Mouse (Mus musculus) MEL (cell line): ENCODE measurements at regions not wholly inside any gene's neighbourhood (a gene's known extent, or its start where the extent isn't known, plus 50 kb on each side); places are given as distances from the start of the nearest gene placed in this dataset.

Experiments used
- DNase-seq: peaks from one replicate; pipeline ENCODE4 v3.0.0; 2011; ENCODE audit warnings: low read depth, low spot score
- H3K27ac ChIP-seq: 2 replicates; pipeline ENCODE4 v1.5.1; 2012; ENCODE audit warnings: low read depth, mild to moderate bottlenecking, control low read depth, low read length, moderate library complexity; ENCODE audit not compliant: control insufficient read depth
- H3K27me3 ChIP-seq, 2 experiments: fragments of 150-350 bp in 1 of 2; sonication (generic) in 1 of 2; 2 replicates each; pipeline ENCODE4 v1.6.1; 2012; ENCODE audit warnings: low read length in 2 of 2, mild to moderate bottlenecking in 2 of 2, improper control_type of control experiment in 1 of 2, moderate library complexity in 1 of 2; ENCODE audit not compliant: insufficient read depth in 2 of 2, control insufficient read depth in 1 of 2
- H3K36me3 ChIP-seq, 2 experiments: 2 replicates each; pipeline ENCODE4 v1.6.1; 2012 to 2014; ENCODE audit warnings: low read length in 2 of 2, improper control_type of control experiment in 1 of 2, inconsistent platforms in 1 of 2, mild to moderate bottlenecking in 1 of 2; ENCODE audit not compliant: insufficient read depth in 2 of 2, control insufficient read depth in 1 of 2
- H3K4me1 ChIP-seq, 2 experiments: fragments of 150-350 bp in 1 of 2; sonication (generic) in 1 of 2; 2 replicates each; pipeline ENCODE4 v1.6.1; 2012; ENCODE audit warnings: low read length in 2 of 2, improper control_type of control experiment in 1 of 2, mild to moderate bottlenecking in 1 of 2; ENCODE audit not compliant: insufficient read depth in 2 of 2, control insufficient read depth in 1 of 2
- H3K4me3 ChIP-seq, 2 experiments: fragments of 150-350 bp in 1 of 2; sonication (generic) in 1 of 2; 2 replicates each; pipeline ENCODE4 v1.5.1; 2012; ENCODE audit warnings: low read depth in 2 of 2, low read length in 2 of 2, mild to moderate bottlenecking in 2 of 2, moderate library complexity in 2 of 2, control low read depth in 1 of 2, improper control_type of control experiment in 1 of 2; ENCODE audit not compliant: control insufficient read depth in 1 of 2, insufficient read depth in 1 of 2
- H3K79me2 ChIP-seq: 2 replicates; pipeline ENCODE4 v1.6.1; 2012; ENCODE audit warnings: mild to moderate bottlenecking, low read length, moderate library complexity; ENCODE audit not compliant: control insufficient read depth, poor library complexity, insufficient read depth
- H3K9ac ChIP-seq: 2 replicates; pipeline ENCODE4 v1.6.1; 2012; ENCODE audit warnings: low read depth, mild to moderate bottlenecking, control low read depth, low read length, moderate library complexity; ENCODE audit not compliant: control insufficient read depth, poor library complexity, severe bottlenecking
- H3K9me3 ChIP-seq: fragments of 150-350 bp; sonication (generic); replicated peaks from 2 replicates; pipeline ENCODE4 v1.6.1; 2012; ENCODE audit warnings: mild to moderate bottlenecking, low read length, improper control_type of control experiment, moderate library complexity; ENCODE audit not compliant: insufficient read depth
- BHLHE40 ChIP-seq: IDR thresholded peaks from 2 replicates; pipeline ENCODE4 v1.6.1; 2012; ENCODE audit warnings: low read depth, mild to moderate bottlenecking, inconsistent platforms, low read length, improper control_type of control experiment, borderline replicate concordance
- CHD1 ChIP-seq: IDR thresholded peaks from 2 replicates; pipeline ENCODE4 v1.6.1; 2012; ENCODE audit warnings: low read depth, mild to moderate bottlenecking, inconsistent platforms, low read length, improper control_type of control experiment
- CHD2 ChIP-seq: IDR thresholded peaks from 2 replicates; pipeline ENCODE4 v1.6.1; 2011; ENCODE audit warnings: low read length, improper control_type of control experiment
- CTCF ChIP-seq, 3 experiments: IDR thresholded peaks in 2 of 3; conservative IDR thresholded peaks in 1 of 3; 2 replicates each; pipeline ENCODE4 v1.5.1; 2011 to 2012; ENCODE audit warnings: low read length in 3 of 3, low read depth in 2 of 3, mild to moderate bottlenecking in 2 of 3, improper control_type of control experiment in 1 of 3, inconsistent platforms in 1 of 3, mixed read lengths in 1 of 3, moderate library complexity in 1 of 3; ENCODE audit not compliant: control insufficient read depth in 1 of 3, insufficient read depth in 1 of 3, poor library complexity in 1 of 3, severe bottlenecking in 1 of 3
- E2F4 ChIP-seq: IDR thresholded peaks from 2 replicates; pipeline ENCODE4 v1.6.1; 2011; ENCODE audit warnings: low read depth, low read length, improper control_type of control experiment, borderline replicate concordance
- ELF1 ChIP-seq: IDR thresholded peaks from 2 replicates; pipeline ENCODE4 v1.6.1; 2014; ENCODE audit warnings: low read depth, mild to moderate bottlenecking, inconsistent platforms, low read length, improper control_type of control experiment, moderate library complexity
- EP300 ChIP-seq, 2 experiments: IDR thresholded peaks; 2 replicates each; pipeline ENCODE4 v1.6.1; 2011; ENCODE audit warnings: improper control_type of control experiment in 2 of 2, low read length in 2 of 2, low read depth in 1 of 2, mild to moderate bottlenecking in 1 of 2
- ETS1 ChIP-seq: IDR thresholded peaks from 2 replicates; pipeline ENCODE4 v1.6.1; 2012; ENCODE audit warnings: low read depth, mild to moderate bottlenecking, inconsistent platforms, low read length, improper control_type of control experiment, moderate library complexity
- GABPA ChIP-seq: IDR thresholded peaks from 2 replicates; pipeline ENCODE4 v1.6.1; 2012; ENCODE audit warnings: low read depth, mild to moderate bottlenecking, inconsistent platforms, low read length, improper control_type of control experiment, moderate library complexity
- GATA1 ChIP-seq: IDR thresholded peaks from 2 replicates; pipeline ENCODE4 v1.6.1; 2011; ENCODE audit warnings: low read depth, low read length, improper control_type of control experiment
- HCFC1 ChIP-seq: IDR thresholded peaks from 2 replicates; pipeline ENCODE4 v1.6.1; 2012; ENCODE audit warnings: low read depth, mild to moderate bottlenecking, inconsistent platforms, low read length, improper control_type of control experiment, moderate library complexity
- KAT2A ChIP-seq: conservative IDR thresholded peaks from 2 replicates; pipeline ENCODE4 v1.6.1; 2012; ENCODE audit warnings: low read depth, low read length, improper control_type of control experiment, inconsistent platforms
- MAFK ChIP-seq: IDR thresholded peaks from 2 replicates; pipeline ENCODE4 v1.6.1; 2011; ENCODE audit warnings: low read depth, mild to moderate bottlenecking, low read length, improper control_type of control experiment, borderline replicate concordance
- MAX ChIP-seq: IDR thresholded peaks from 2 replicates; pipeline ENCODE4 v1.6.1; 2011; ENCODE audit warnings: low read length, improper control_type of control experiment
- MAZ ChIP-seq: IDR thresholded peaks from 2 replicates; pipeline ENCODE4 v1.6.1; 2012; ENCODE audit warnings: low read depth, mild to moderate bottlenecking, inconsistent platforms, low read length, improper control_type of control experiment
- MXI1 ChIP-seq: IDR thresholded peaks from 2 replicates; pipeline ENCODE4 v1.6.1; 2011; ENCODE audit warnings: mild to moderate bottlenecking, low read depth, low read length, improper control_type of control experiment
- NELFE ChIP-seq: IDR thresholded peaks from 2 replicates; pipeline ENCODE4 v1.6.1; 2011; ENCODE audit warnings: low read depth, low read length, improper control_type of control experiment
- NRF1 ChIP-seq: IDR thresholded peaks from 2 replicates; pipeline ENCODE4 v1.6.1; 2014; ENCODE audit warnings: low read depth, mild to moderate bottlenecking, inconsistent platforms, low read length, improper control_type of control experiment, moderate library complexity; ENCODE audit not compliant: poor library complexity, insufficient read depth, severe bottlenecking
- POLR2A ChIP-seq, 2 experiments: IDR thresholded peaks; 2 replicates each; pipeline ENCODE4 v1.6.1; 2011 to 2012; ENCODE audit warnings: low read length in 2 of 2, mild to moderate bottlenecking in 2 of 2, control low read depth in 1 of 2, improper control_type of control experiment in 1 of 2, low read depth in 1 of 2, moderate library complexity in 1 of 2; ENCODE audit not compliant: control insufficient read depth in 1 of 2, insufficient read depth in 1 of 2, poor library complexity in 1 of 2
- POLR2AphosphoS2 ChIP-seq: IDR thresholded peaks from 2 replicates; pipeline ENCODE4 v1.6.1; 2011; ENCODE audit warnings: low read length, improper control_type of control experiment
- POLR2AphosphoS5 ChIP-seq: IDR thresholded peaks from 2 replicates; pipeline ENCODE4 v1.6.1; 2012; ENCODE audit warnings: low read depth, borderline replicate concordance, mild to moderate bottlenecking, inconsistent platforms, low read length, moderate library complexity, mixed read lengths
- RAD21 ChIP-seq: IDR thresholded peaks from 2 replicates; pipeline ENCODE4 v1.6.1; 2011; ENCODE audit warnings: mild to moderate bottlenecking, low read depth, low read length, improper control_type of control experiment
- RCOR1 ChIP-seq: IDR thresholded peaks from 2 replicates; pipeline ENCODE4 v1.6.1; 2012; ENCODE audit warnings: low read depth, mild to moderate bottlenecking, inconsistent platforms, low read length, improper control_type of control experiment
- SIN3A ChIP-seq: IDR thresholded peaks from 2 replicates; pipeline ENCODE4 v1.6.1; 2012; ENCODE audit warnings: low read length, improper control_type of control experiment, inconsistent platforms
- SMC3 ChIP-seq: IDR thresholded peaks from 2 replicates; pipeline ENCODE4 v1.6.1; 2011; ENCODE audit warnings: low read depth, low read length, improper control_type of control experiment
- TAL1 ChIP-seq: IDR thresholded peaks from 2 replicates; pipeline ENCODE4 v1.6.1; 2012; ENCODE audit warnings: mild to moderate bottlenecking, inconsistent platforms, low read length, moderate library complexity, mixed read lengths
- TBP ChIP-seq: IDR thresholded peaks from 2 replicates; pipeline ENCODE4 v1.8.0; 2011; ENCODE audit warnings: low read depth, low read length, improper control_type of control experiment
- TCF12 ChIP-seq: IDR thresholded peaks from 2 replicates; pipeline ENCODE4 v1.6.1; 2014; ENCODE audit warnings: low read depth, mild to moderate bottlenecking, inconsistent platforms, low read length, improper control_type of control experiment, moderate library complexity
- UBTF ChIP-seq: IDR thresholded peaks from 2 replicates; pipeline ENCODE4 v1.6.1; 2012; ENCODE audit warnings: low read depth, mild to moderate bottlenecking, inconsistent platforms, low read length, improper control_type of control experiment, moderate library complexity, borderline replicate concordance; ENCODE audit not compliant: insufficient read depth
- ZC3H11A ChIP-seq: IDR thresholded peaks from 2 replicates; pipeline ENCODE4 v1.6.1; 2012; ENCODE audit warnings: low read depth, mild to moderate bottlenecking, inconsistent platforms, low read length, improper control_type of control experiment
- ZMIZ1 ChIP-seq: IDR thresholded peaks from 2 replicates; pipeline ENCODE4 v1.6.1; 2012; ENCODE audit warnings: low read depth, mild to moderate bottlenecking, inconsistent platforms, low read length, improper control_type of control experiment, moderate library complexity

GRCm38 (mm10) chr15:37101419-37101818 is 93.8 kb upstream of the Zfp706 start:
- Histone ChIP-seq H3K9me3 (no peaks in the 10 kb centered on the region), H3K4me1 (peaks cover 15 to 16% of the 10 kb centered on the region in 2 experiments; a peak in 3 of 4 replicates), H3K27me3 (no peaks in the 10 kb centered on the region), H3K79me2 (no peaks in the 10 kb centered on the region), H3K4me3 (peak overlapping the region in 1 of 2 experiments; percentile 40; a peak in 1 of 4 replicates)
- DNase-seq = peak; percentile 70
- no peak for TF ChIP-seq GABPA
- TF ChIP-seq ZC3H11A = peak; percentile 51
- TF ChIP-seq BHLHE40 = no peak
- peak; percentile 86 for TF ChIP-seq SMC3
- no peak for TF ChIP-seq MAX
- TF ChIP-seq CTCF (IDR thresholded peaks at IDR 0.05 in 2 of 3, conservative IDR thresholded peaks at IDR 0.05 in 1 of 3; ENCODE audit: control insufficient read depth in 1 of 3, insufficient read depth in 1 of 3, low read depth in 2 of 3, low read length in 3 of 3, poor library complexity in 1 of 3, severe bottlenecking in 1 of 3) = peak; percentile 64 to 80 (median 77)
- TF ChIP-seq CHD2 = no peak
- TF ChIP-seq RAD21 = peak; percentile 66
- TF ChIP-seq, all 39 proteins: peak for 4
- peaks cover 0 to 15% of the 10 kb centered on the region in 2 experiments; a peak in 2 of 4 replicates for H3K36me3 ChIP-seq
- no peak overlapping the region for H3K9ac ChIP-seq
- H3K27ac ChIP-seq = peak overlapping the region; percentile 63

- Histone ChIP-seq H3K4me3 (peak overlapping the region; percentile 40 to 46), H3K9ac (peak overlapping the region; percentile 36), H3K4me1 (peaks cover 15 to 16% of the 10 kb centered on the region in 2 experiments; a peak in 3 of 4 replicates), H3K9me3 (no peaks in the 10 kb centered on the region), H3K79me2 (no peaks in the 10 kb centered on the region), H3K27ac (peak overlapping the region; percentile 63), H3K36me3 (peaks cover 0 to 15% of the 10 kb centered on the region in 2 experiments; a peak in 2 of 4 replicates), H3K27me3 (no peaks in the 10 kb centered on the region)
- peak; percentile 59 for DNase-seq
- TF ChIP-seq GATA1 (peak; percentile 40; the same call in 1 of the 2 replicates), BHLHE40 (0 out of 2 replicates have a peak, but pooled peaks have one; percentile 17), MAZ (no peak), POLR2AphosphoS2 (no peak), RAD21 (no peak), UBTF (no peak), KAT2A (no peak), E2F4 (no peak), SMC3 (no peak; the same call in 1 of the 2 replicates), RCOR1 (no peak; the same call in 1 of the 2 replicates), ETS1 (peak; percentile 68), MXI1 (no peak), HCFC1 (no peak), CHD1 (no peak), CHD2 (no peak), GABPA (no peak), ZMIZ1 (no peak), EP300 (IDR thresholded peaks at IDR 0.05; ENCODE audit: low read depth in 1 of 2, low read length in 2 of 2) (peak; percentile 59 to 69), POLR2AphosphoS5 (no peak), MAFK (no peak), TBP (no peak), NELFE (no peak; the same call in 1 of the 2 replicates), TCF12 (peak; percentile 55), NRF1 (no peak), ELF1 (no peak), TAL1 (peak; percentile 35), SIN3A (no peak), POLR2A (IDR thresholded peaks at IDR 0.05; ENCODE audit: control insufficient read depth in 1 of 2, insufficient read depth in 1 of 2, low read depth in 1 of 2, low read length in 2 of 2, poor library complexity in 1 of 2) (no peak)
Measured at GRCm38 (mm10) chr15:37100767-37101288, 93.3 kb upstream of the Zfp706 start.
